Mouse (Mus musculus) lung, adult 18-20 months (tissue): ENCODE results near the gene Sars2.

ENCODE experiments used
- DNase-seq, 2 experiments: peaks; one replicate each; pipeline ENCODE4 v3.0.0; 2022; ENCODE audit warnings: mixed read lengths in 2 of 2

The Sars2 gene

GRCm38 (mm10) chr7:28727649-28728340 is 14.0 kb upstream of the Sars2 start:
- no peak for DNase-seq

- peak; percentile 92 to 94 for DNase-seq
Measured at GRCm38 (mm10) chr7:28732341-28733142, 9.2 kb upstream of the Sars2 start.

- no peak for DNase-seq
Measured at GRCm38 (mm10) chr7:28733211-28733610, 8.6 kb upstream of the Sars2 start.

GRCm38 (mm10) chr7:28735701-28736100 is 6.1 kb upstream of the Sars2 start:
- DNase-seq = peak; percentile 53 to 62

- no peak for DNase-seq
Measured at GRCm38 (mm10) chr7:28739829-28740228, 2.0 kb upstream of the Sars2 start.

- DNase-seq = no peak
Measured at GRCm38 (mm10) chr7:28740949-28741348, 843 bp upstream of the Sars2 start.

GRCm38 (mm10) chr7:28741368-28741708 is 454 bp upstream of the Sars2 start:
- DNase-seq = no peak

GRCm38 (mm10) chr7:28749935-28750334 is 8.1 kb downstream of the Sars2 start:
- no peak for DNase-seq

GRCm38 (mm10) chr7:28756079-28756478 is 14.3 kb downstream of the Sars2 start, which contains the start of gene Ccer2:
Gene Ccer2 (plus strand): TSS chr7:28756174.
- no peak for DNase-seq

GRCm38 (mm10) chr7:28758623-28759022 is 16.8 kb downstream of the Sars2 start:
- no peak for DNase-seq

- no peak for DNase-seq
Measured at GRCm38 (mm10) chr7:28761907-28762306, 20.1 kb downstream of the Sars2 start.

- no peak for DNase-seq
Measured at GRCm38 (mm10) chr7:28765211-28765610, 23.4 kb downstream of the Sars2 start.

GRCm38 (mm10) chr7:28766173-28766879 is 24.5 kb downstream of the Sars2 start, which contains the start of gene Sirt2:
Gene Sirt2 (plus strand): TSS chr7:28766735.
- peak; percentile 99 for DNase-seq

- no peak for DNase-seq
Measured at GRCm38 (mm10) chr7:28766910-28767309, 25.1 kb downstream of the Sars2 start.

- DNase-seq = no peak
Measured at GRCm38 (mm10) chr7:28767462-28767965, 25.7 kb downstream of the Sars2 start, which contains the start of gene Nfkbib. Gene Nfkbib (minus strand): TSS chr7:28767512.

GRCm38 (mm10) chr7:28769414-28769958 is 27.7 kb downstream of the Sars2 start:
- no peak for DNase-seq

- no peak for DNase-seq
Measured at GRCm38 (mm10) chr7:28770309-28770708, 28.5 kb downstream of the Sars2 start.

- DNase-seq = no peak
Measured at GRCm38 (mm10) chr7:28771867-28772266, 30.1 kb downstream of the Sars2 start.

GRCm38 (mm10) chr7:28773163-28773562 is 31.4 kb downstream of the Sars2 start:
- DNase-seq = no peak

- no peak for DNase-seq
Measured at GRCm38 (mm10) chr7:28774164-28774563, 32.4 kb downstream of the Sars2 start.

GRCm38 (mm10) chr7:28775129-28775528 is 33.3 kb downstream of the Sars2 start:
- DNase-seq = no peak

- no peak for DNase-seq
Measured at GRCm38 (mm10) chr7:28778825-28779224, 37.0 kb downstream of the Sars2 start.
